Mouse (Mus musculus): ENCODE measurements around the gene Lgr4. TPM values are rescaled to one million over a fixed set of nuclear protein-coding genes. Genes with fewer than 3 reads are reported as not detected.

Lgr4 gene
- total and polyA plus RNA-seq, 2 experiments from 2014 or later = 10.9 to 49.7 TPM

DNA sequence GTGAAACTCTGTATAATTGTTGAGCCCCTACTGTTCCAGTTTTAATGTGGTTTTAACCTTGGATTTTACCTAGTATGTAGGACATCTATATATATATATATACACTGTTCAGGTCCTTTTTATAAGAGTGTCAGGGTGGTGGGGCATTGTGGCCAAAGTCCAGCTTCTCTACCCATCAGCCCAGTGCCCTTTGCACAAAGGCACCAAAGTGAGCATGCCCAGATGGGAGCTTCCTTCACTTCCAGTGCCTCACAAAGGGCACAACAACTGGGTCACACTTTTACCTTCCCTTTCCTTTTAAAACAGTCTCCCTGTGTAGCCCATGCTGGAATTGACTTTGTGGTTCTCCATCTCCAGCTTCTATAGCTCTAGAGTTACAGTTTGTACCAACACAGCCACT lies 2.8 kb upstream of the Lgr4 start:
- no peak for ATAC-seq (ENCODE audit: insufficient read depth, low read depth)
- H3K9me3 ChIP-seq (replicated peaks; ENCODE audit: control insufficient read depth, low read length) = no peaks in the 10 kb centered on the region

GRCm38 (mm10) chr2:109916782-109917495 lies 508 bp upstream of the Lgr4 start:
- H3K4me3 ChIP-seq (ENCODE audit: low read depth, low read length) = peak overlapping the region; percentile 73
- H3K9ac ChIP-seq (replicated peaks; ENCODE audit: low read depth, low read length) = 0 out of 2 replicates have a peak overlapping the region, but pooled peaks have one; percentile 90
- ATAC-seq (ENCODE audit: insufficient read depth, low read depth) = no peak
- H3K27ac ChIP-seq (ENCODE audit: low read depth) = peak overlapping the region; percentile 49; the same call in 1 of the 2 replicates
- 13% methylated on average over 11 of the region's 11 CpGs for WGBS
- H3K36me3 ChIP-seq (replicated peaks; ENCODE audit: control insufficient read depth, insufficient read depth, low read length) = no peaks in the 10 kb centered on the region
- H3K4me1 ChIP-seq (ENCODE audit: control insufficient read depth, insufficient read depth) = peaks cover 33% of the 10 kb centered on the region
- H3K4me2 ChIP-seq (ENCODE audit: low read depth, low read length) = peak overlapping the region; percentile 84
- TF ChIP-seq CTCF (IDR thresholded peaks at IDR 0.05; ENCODE audit: low read depth) = 0 out of 2 replicates have a peak, but pooled peaks have one; percentile 2
- TF ChIP-seq EP300 (IDR thresholded peaks at IDR 0.05; ENCODE audit: low read depth) = no peak
- DNase-seq (ENCODE audit: low spot score) = no peak
- no peaks in the 10 kb centered on the region for H3K27me3 ChIP-seq (ENCODE audit: control insufficient read depth, insufficient read depth, low read length)
- no peaks in the 10 kb centered on the region for H3K9me3 ChIP-seq (replicated peaks; ENCODE audit: control insufficient read depth, low read length)

More for the DNA sequence above, 2.8 kb upstream of the Lgr4 start:
- TF ChIP-seq EP300 (IDR thresholded peaks at IDR 0.05; ENCODE audit: low read depth) (no peak), CTCF (IDR thresholded peaks at IDR 0.05; ENCODE audit: low read depth) (no peak)
- H3K4me3 ChIP-seq (ENCODE audit: low read depth, low read length) = no peak overlapping the region
- no peak for DNase-seq (ENCODE audit: low spot score)
- no peak overlapping the region for H3K27ac ChIP-seq (ENCODE audit: low read depth)
- H3K36me3 ChIP-seq (replicated peaks; ENCODE audit: control insufficient read depth, insufficient read depth, low read length) = no peaks in the 10 kb centered on the region
- H3K4me2 ChIP-seq (ENCODE audit: low read depth, low read length) = no peak overlapping the region
- H3K4me1 ChIP-seq (ENCODE audit: control insufficient read depth, insufficient read depth) = peaks cover 11% of the 10 kb centered on the region
- no peak overlapping the region for H3K9ac ChIP-seq (replicated peaks; ENCODE audit: low read depth, low read length)
- H3K27me3 ChIP-seq (ENCODE audit: control insufficient read depth, insufficient read depth, low read length) = no peaks in the 10 kb centered on the region

DNA sequence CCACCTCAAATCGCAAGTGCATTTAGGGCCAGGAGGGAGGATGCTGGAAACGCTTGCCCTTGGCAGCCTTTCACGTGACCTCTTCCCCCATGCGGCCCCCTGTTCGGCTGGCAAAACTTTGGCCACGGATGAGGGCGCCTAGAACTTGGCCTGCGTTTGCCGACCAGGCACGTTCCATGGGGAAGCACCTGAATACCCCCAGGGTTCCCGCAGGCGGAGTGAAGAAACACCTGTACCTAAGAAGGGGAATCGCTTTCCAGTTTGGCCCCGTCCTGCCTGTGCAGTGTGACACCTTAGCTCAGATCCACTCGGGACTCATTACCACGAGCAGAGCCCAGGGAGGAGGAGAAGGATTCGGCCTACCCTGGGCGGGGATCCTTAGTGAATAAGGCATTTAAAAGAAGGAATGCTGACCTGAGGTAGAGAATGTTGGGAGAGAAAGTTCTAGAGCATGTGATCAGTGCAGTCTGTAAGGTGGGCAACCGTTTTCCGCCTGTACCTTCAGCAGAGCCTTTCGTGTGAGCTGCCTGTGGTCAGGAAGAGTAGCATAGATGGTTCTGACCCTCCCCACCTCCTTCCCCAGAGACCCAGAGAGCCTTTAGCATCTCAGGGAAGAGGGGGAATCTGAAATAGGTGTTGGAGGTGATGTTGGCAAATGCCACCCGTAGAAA lies 1.3 kb downstream of the Lgr4 start:
- Histone ChIP-seq H3K4me3 (ENCODE audit: low read depth, low read length) (peak overlapping the region; percentile 73), H3K9me3 (replicated peaks; ENCODE audit: control insufficient read depth, low read length) (no peaks in the 10 kb centered on the region), H3K36me3 (replicated peaks; ENCODE audit: control insufficient read depth, insufficient read depth, low read length) (no peaks in the 10 kb centered on the region), H3K27ac (ENCODE audit: low read depth) (peak overlapping the region; percentile 100), H3K27me3 (ENCODE audit: control insufficient read depth, insufficient read depth, low read length) (no peaks in the 10 kb centered on the region), H3K9ac (replicated peaks; ENCODE audit: low read depth, low read length) (peak overlapping the region; percentile 90), H3K4me1 (ENCODE audit: control insufficient read depth, insufficient read depth) (peaks cover 34% of the 10 kb centered on the region), H3K4me2 (ENCODE audit: low read depth, low read length) (peak overlapping the region; percentile 84)
- DNase-seq (ENCODE audit: low spot score) (peak; percentile 31), ATAC-seq (ENCODE audit: insufficient read depth, low read depth) (no peak)
- 9% methylated on average over 22 of the region's 22 CpGs for WGBS
- TF ChIP-seq EP300 (IDR thresholded peaks at IDR 0.05; ENCODE audit: low read depth) (no peak), CTCF (IDR thresholded peaks at IDR 0.05; ENCODE audit: low read depth) (no peak)

DNA sequence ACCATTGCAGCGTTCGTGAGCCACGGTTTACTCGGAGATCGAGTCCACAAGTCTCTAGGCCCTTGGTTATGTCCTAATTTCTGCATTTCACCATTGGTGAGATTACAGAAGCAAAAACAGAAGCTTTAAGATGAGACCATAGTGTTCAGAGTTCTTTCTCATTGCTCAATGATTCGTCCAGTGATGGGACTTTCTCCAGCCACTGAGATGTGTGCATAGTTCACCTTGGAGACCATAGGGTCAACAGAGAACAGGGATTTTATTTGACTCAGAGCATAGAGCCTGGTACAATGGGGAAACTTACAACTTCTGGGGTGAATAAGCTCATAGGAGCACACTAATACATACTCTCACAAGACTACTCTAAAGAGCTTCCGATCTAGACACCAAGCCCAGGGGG lies 3.0 kb downstream of the Lgr4 start:
- Histone ChIP-seq H3K9me3 (replicated peaks; ENCODE audit: control insufficient read depth, low read length) (no peaks in the 10 kb centered on the region), H3K4me1 (ENCODE audit: control insufficient read depth, insufficient read depth) (peaks cover 34% of the 10 kb centered on the region), H3K27me3 (ENCODE audit: control insufficient read depth, insufficient read depth, low read length) (no peaks in the 10 kb centered on the region), H3K9ac (replicated peaks; ENCODE audit: low read depth, low read length) (no peak overlapping the region; the same call in 1 of the 2 replicates), H3K36me3 (replicated peaks; ENCODE audit: control insufficient read depth, insufficient read depth, low read length) (0 out of 2 replicates have a peak, but pooled peaks cover under 1% of the 10 kb centered on the region), H3K4me3 (ENCODE audit: low read depth, low read length) (peak overlapping the region; percentile 73), H3K4me2 (ENCODE audit: low read depth, low read length) (peak overlapping the region; percentile 84), H3K27ac (ENCODE audit: low read depth) (no peak overlapping the region)
- ATAC-seq (ENCODE audit: insufficient read depth, low read depth) = no peak
- TF ChIP-seq EP300 (IDR thresholded peaks at IDR 0.05; ENCODE audit: low read depth) = no peak
- TF ChIP-seq CTCF (IDR thresholded peaks at IDR 0.05; ENCODE audit: low read depth) = no peak
- WGBS = 73% methylated on average over 7 of the region's 7 CpGs
- DNase-seq (ENCODE audit: low spot score) = no peak

DNA sequence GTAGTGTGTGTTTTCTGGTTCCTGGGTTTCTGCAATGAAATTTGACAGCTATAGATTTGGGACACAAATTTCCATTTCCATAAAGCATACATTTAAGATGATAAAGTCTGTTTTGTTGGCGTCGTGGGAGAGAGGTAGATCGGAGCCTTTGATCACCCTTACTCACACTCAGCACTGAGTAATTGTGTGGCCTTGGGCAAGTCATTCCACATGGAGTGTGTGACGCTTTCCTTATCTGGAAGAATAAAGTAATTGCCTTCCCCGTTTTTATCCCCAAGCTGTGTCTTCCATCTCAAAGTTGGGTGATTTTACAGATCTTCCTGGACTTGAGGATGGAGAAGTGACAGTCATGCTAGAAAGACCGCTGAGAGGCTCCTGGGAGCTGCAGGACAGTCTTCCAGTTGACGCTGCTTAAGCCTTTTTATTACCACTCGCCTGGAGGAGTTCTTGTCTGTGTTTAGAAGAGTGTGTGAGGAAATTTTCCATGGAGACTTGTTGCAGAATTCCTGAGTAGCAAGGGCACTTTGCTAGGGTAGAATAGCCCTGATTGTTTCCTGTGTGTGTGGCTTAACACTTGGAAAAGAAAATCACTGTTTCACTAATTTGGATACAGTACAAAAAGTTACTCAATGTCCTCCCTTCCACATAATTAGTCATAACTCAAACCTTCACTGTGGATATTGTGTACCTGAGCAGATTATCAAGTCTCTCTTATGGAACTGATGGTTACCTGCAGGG lies 4.0 kb downstream of the Lgr4 start:
- H3K4me1 ChIP-seq (ENCODE audit: control insufficient read depth, insufficient read depth) = peaks cover 34% of the 10 kb centered on the region
- 54% methylated on average over 8 of the region's 8 CpGs for WGBS
- no peak overlapping the region for H3K4me3 ChIP-seq (ENCODE audit: low read depth, low read length)
- no peaks in the 10 kb centered on the region for H3K27me3 ChIP-seq (ENCODE audit: control insufficient read depth, insufficient read depth, low read length)
- H3K36me3 ChIP-seq (replicated peaks; ENCODE audit: control insufficient read depth, insufficient read depth, low read length) = peaks cover 7% of the 10 kb centered on the region; the same call in 1 of the 2 replicates
- peak overlapping the region; percentile 15; the same call in 1 of the 2 replicates for H3K27ac ChIP-seq (ENCODE audit: low read depth)
- DNase-seq (ENCODE audit: low spot score) (no peak), ATAC-seq (ENCODE audit: insufficient read depth, low read depth) (no peak)
- H3K4me2 ChIP-seq (ENCODE audit: low read depth, low read length) = peak overlapping the region; percentile 15; the same call in 1 of the 2 replicates
- H3K9ac ChIP-seq (replicated peaks; ENCODE audit: low read depth, low read length) = no peak overlapping the region
- TF ChIP-seq CTCF (IDR thresholded peaks at IDR 0.05; ENCODE audit: low read depth) = no peak
- TF ChIP-seq EP300 (IDR thresholded peaks at IDR 0.05; ENCODE audit: low read depth) = no peak
- no peaks in the 10 kb centered on the region for H3K9me3 ChIP-seq (replicated peaks; ENCODE audit: control insufficient read depth, low read length)

Data from heart, postnatal 0 days (tissue).